Mouse (Mus musculus) bone marrow, adult 2 months (tissue): ENCODE measurements around the gene Slc35a1.

Experiments used
- CTCF ChIP-seq: fragments of 200-500 bp; IDR thresholded peaks from 2 replicates; pipeline ENCODE4 v1.5.1; 2011; ENCODE audit warnings: low read length, control low read depth; ENCODE audit not compliant: control insufficient read depth, insufficient read depth
- POLR2A ChIP-seq: fragments of 200-500 bp; IDR thresholded peaks from 2 replicates; pipeline ENCODE4 v1.6.1; 2011; ENCODE audit warnings: low read depth, mild to moderate bottlenecking, control low read depth, low read length, borderline replicate concordance; ENCODE audit not compliant: control insufficient read depth

GRCm38 (mm10) chr4:34720127-34720895, 33.1 kb upstream of the Slc35a1 start:
- TF ChIP-seq POLR2A (no peak), CTCF (no peak)
